Mouse (Mus musculus) megakaryocyte, embryonic 14.5 days (primary cell): ENCODE measurements around the gene Txnl4b.

ENCODE experiments used
- FLI1 ChIP-seq: IDR thresholded peaks from 2 replicates; pipeline ENCODE4 v1.6.1; 2012; ENCODE audit warnings: low read length, inconsistent platforms, mixed read lengths
- GATA1 ChIP-seq: IDR thresholded peaks from 3 replicates; pipeline ENCODE4 v1.6.1; 2012; ENCODE audit warnings: mixed read lengths, low read length, inconsistent platforms, borderline replicate concordance

GRCm38 (mm10) chr8:109536703-109537102 lies 29.0 kb upstream of the Txnl4b start:
- TF ChIP-seq GATA1 (no peak), FLI1 (no peak)
